Mouse (Mus musculus) kidney, adult 11 months (tissue): Measurements from ENCODE around the gene Ccdc113.
"Not testable (repeated sequence)": the region's sequence is repeated elsewhere in the genome, so short reads cannot be mapped to it uniquely, and the experiment has no call there.

Source experiments
- DNase-seq: peaks from one replicate; pipeline ENCODE4 v3.0.0; 2022

Ccdc113 gene

GRCm38 (mm10) chr8:95542191-95542590 lies 8.3 kb downstream of the Ccdc113 start:
- DNase-seq, result no peak

- no peak for DNase-seq
Observed at GRCm38 (mm10) chr8:95543065-95543464, 9.2 kb downstream of the Ccdc113 start.

DNA sequence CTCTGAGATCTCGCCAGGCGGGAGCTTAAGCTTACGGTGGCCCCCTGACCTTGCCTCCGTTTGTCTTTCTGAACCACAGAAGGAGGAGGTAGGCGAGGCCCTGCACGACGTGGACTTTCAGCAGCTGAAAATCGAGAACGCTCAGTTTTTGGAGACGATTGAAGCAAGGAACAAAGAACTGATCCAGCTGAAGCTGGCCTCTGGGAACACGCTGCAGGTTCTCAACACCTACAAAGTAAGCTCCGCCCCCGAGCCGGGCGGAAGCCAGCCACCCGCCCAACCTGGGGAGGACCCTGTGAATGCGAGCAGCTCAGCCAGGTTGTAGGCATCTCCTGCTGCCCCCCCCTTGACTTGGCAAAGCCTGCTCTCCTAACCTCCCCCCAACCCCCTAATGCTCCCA lies 11.9 kb downstream of the Ccdc113 start:
- DNase-seq, result peak; percentile 37

- peak; percentile 60 for DNase-seq
Observed at GRCm38 (mm10) chr8:95546986-95547385, 13.1 kb downstream of the Ccdc113 start.

GRCm38 (mm10) chr8:95547931-95548330 lies 14.0 kb downstream of the Ccdc113 start:
- no peak for DNase-seq

DNA sequence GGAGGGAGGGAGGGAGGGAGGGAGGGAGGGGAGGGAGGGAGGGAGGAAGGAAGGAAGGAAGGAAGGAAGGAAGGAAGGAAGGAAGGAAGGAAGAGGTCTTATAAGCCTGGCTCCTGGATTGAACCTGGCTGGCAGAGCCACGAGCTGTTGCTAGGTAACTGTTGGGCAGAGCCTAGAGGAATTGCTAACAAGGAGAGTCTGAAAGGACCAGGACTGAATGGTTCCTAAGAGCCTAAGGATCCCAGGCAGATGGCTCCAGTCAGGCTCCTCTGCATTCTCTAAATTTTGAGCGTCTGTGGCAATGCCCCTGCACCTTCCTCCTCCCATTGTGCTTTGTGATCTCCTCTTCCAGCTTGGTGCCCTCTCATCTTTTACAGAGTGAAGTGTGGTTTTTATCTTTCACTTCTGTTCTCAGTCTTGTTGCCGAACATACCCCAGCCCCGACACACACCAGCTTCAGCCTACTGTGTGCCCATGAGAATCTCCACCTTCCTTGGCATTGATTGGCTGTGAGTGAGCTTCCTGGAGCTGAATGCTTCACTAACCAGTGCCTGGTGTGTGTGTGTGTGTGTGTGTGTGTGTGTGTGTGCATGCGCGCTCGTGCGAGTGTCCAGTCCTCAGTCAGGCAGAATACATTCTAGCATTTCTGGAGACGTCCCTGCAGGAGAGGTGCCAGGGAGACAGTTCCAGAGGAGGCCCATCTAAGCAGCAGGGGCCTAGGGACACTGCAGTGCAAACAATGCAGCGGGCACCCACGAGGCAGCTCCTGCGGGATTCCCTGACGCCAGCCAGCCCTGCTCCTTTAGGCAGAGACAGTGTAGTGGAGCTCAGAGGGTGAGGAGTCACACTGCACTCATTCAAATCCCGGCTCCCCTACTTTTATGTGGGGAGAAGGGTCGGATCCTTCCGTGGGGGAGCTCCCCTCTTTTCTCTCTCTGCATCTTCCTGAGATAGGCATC lies 16.3 kb downstream of the Ccdc113 start:
- DNase-seq, result no peak

- DNase-seq, result no peak
Observed at GRCm38 (mm10) chr8:95551577-95551976, 17.7 kb downstream of the Ccdc113 start.

DNA sequence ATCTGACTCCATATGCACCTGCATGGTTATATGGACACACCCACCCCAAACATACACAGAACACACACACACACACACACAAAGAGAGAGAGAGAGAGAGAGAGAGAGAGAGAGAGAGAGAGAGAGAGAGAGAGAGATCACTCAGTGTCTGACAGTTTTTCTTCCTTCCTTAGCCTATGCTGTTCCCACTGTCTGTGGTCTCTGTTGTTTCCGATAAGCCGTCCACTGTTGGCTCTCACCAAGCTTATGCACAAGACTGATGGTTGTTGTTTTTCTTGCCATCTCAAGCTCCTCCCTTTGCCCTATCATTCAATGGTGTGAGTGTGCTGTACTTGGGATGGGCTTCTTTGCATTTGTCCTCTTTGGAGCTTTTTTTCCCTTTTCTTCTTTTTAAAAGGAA lies 22.1 kb downstream of the Ccdc113 start:
- DNase-seq, result no peak

DNA sequence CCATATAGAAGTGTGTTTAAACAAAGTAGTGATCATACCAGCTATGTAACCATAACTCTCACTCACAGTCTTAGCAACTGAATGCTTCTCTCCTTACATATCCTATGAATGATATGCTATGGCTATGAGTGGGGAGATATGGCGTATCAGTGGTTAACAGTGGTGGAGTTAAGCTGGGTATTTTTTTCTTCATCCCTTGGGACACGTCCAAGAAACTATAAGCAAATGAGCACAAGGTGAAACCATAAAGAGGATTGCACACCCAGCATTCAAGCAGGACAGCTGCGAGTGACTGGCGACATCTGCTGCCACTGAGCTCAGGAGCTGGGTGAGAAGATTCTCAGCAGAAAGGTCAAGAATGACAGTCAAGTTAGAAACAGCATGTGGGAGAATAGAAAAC lies 32.3 kb downstream of the Ccdc113 start:
- DNase-seq, result no peak

DNA sequence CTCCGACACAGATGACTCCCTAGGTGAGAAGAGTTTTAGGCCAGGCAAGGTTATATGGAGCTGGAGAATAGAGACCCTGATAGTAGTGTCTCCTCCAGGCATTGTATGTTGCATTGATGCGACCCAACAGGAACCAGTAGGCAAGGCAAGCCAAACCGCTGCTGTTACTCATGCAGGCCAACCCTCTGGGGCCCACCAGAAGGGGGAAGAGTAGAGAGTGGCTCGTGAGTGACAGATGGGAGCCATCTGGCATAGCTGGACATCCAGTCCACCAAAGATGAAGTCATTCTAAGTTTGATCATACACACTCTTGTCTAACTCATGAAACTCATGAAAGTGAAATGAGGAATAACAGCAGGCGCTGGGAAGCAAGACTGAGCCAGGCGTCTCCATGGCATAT lies 32.9 kb downstream of the Ccdc113 start:
- no peak for DNase-seq

- DNase-seq, result no peak
Observed at GRCm38 (mm10) chr8:95573146-95573545, 39.3 kb downstream of the Ccdc113 start.

GRCm38 (mm10) chr8:95576240-95576639 lies 42.4 kb downstream of the Ccdc113 start, which contains the start of gene Prss54:
Prss54 (minus strand) TSS chr8:95576340.
- DNase-seq, result no peak

GRCm38 (mm10) chr8:95587339-95587738 lies 53.5 kb downstream of the Ccdc113 start:
- DNase-seq, result no peak

GRCm38 (mm10) chr8:95589282-95589681 lies 55.4 kb downstream of the Ccdc113 start:
- DNase-seq, result no peak

GRCm38 (mm10) chr8:95590539-95590938 lies 56.7 kb downstream of the Ccdc113 start:
- no peak for DNase-seq

DNA sequence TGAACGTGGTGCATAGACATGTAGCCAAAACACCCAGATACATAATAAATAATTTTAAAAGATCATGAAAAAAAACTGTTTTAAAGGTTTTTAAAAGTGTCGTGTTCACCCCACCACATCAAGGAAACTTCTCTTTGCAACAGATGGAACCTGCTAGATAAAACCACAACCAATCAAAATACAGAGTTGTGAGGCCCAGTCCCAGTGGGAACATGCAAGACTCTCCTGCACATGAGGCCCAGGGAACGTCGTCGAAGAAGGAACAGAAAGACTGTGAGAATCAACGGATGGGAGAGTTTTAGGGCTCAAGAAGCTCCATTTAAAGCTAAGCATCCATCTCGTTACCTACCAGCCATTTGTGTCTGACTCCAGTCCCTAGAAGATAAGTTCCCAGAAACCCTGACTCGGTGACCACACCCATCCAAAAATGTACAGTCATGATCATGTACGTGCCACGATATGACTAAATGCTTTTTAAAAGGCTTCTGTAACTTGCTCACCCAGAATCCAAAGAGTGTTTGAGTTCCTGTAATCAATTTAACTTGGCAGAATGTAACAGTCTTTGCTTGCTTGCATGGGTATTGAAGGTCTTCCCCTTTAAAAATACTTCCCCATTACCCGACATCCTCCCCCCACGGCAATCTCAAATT lies 58.4 kb downstream of the Ccdc113 start:
- no peak for DNase-seq

GRCm38 (mm10) chr8:95593439-95594393 lies 59.8 kb downstream of the Ccdc113 start:
- no peak for DNase-seq

GRCm38 (mm10) chr8:95595131-95595530 lies 61.2 kb downstream of the Ccdc113 start:
- no peak for DNase-seq

DNA sequence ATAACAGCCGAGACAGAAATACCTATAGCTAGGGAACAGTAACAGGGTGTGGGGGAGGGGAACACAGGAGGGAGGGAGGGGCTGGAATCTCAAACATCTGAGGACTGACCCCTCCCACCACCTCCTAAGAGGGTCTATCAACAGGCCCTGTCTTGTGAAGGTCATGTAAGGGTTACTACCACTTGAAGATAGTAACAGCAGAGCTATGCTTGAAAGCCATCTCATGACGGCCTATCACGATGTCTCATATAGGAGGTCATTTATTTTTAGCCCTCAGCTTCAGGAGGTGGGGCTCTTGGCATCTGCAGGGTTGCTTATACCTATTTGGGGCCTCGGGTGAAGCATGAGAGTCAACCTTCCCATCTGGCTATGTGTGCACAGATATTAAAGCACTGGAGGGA lies 63.0 kb downstream of the Ccdc113 start:
- no peak for DNase-seq

- peak; percentile 11 for DNase-seq
Observed at GRCm38 (mm10) chr8:95599861-95600260, 66.0 kb downstream of the Ccdc113 start.

DNA sequence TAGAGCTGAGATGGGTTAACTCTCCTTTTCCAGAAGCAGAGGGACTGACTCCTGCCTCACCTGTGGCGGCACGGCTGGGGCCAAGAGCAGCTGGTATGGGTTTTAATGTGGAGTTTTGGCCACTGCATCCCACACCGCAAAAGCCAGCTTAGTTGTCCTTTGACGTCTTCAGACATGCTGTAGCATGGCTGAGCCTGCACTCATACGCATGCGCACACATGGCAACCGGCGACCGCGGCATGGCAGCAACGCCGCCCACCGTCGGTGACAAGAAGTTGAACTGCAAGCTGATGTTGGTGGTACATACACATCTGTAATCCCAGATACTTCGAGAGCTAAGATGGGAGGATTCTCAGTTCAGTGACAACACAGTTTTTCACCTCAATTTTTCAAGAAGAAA lies 67.4 kb downstream of the Ccdc113 start:
- DNase-seq, result no peak

DNA sequence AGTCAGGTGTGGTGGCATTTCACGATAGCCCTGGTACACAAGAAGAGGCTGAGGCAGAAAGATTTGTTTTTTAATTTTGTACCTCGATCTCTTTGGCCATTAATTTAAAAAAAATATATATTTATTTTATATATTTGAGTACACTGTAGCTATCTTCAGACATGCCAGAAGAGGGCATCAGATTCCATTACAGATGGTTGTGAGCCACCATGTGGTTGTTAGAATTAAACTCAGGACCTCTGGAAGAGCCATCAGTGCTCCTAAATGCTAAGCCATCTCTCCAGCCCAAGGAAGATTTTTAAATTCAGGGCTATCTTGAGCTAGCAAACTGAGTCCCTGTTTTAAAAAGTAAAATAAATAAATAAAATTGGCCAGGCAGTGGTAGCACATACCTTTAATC lies 68.3 kb downstream of the Ccdc113 start:
- no peak for DNase-seq

DNA sequence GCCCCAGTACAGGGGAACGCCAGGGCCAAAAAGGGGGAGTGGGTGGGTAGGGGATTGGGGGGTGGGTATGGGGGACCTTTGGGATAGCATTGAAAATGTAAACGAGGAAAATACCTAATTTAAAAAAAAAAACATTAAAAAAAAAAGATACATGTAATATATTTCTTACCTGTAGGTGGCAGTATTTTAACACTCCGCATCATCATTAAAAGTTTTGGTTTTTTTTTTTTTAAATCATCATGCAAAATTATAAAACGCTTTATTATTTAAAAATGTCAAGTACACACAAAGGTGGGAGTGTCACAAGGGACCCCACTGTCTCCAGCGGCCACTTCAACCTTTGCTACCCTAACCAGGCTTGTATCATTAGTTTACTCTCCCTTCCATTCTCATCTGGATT lies 72.6 kb downstream of the Ccdc113 start:
- not testable (repeated sequence) for DNase-seq
